Mouse (Mus musculus) frontal cortex, adult (tissue): ENCODE results near the gene Pgap3.

ENCODE experiments used
- ATAC-seq: cut with Nextera tagmentation; 2 replicates; pipeline ENCODE4 v1.9.2; 2017; ENCODE audit warnings: mild to moderate bottlenecking, moderate library complexity, mixed read lengths; ENCODE audit not compliant: low TSS enrichment

Gene Pgap3

DNA sequence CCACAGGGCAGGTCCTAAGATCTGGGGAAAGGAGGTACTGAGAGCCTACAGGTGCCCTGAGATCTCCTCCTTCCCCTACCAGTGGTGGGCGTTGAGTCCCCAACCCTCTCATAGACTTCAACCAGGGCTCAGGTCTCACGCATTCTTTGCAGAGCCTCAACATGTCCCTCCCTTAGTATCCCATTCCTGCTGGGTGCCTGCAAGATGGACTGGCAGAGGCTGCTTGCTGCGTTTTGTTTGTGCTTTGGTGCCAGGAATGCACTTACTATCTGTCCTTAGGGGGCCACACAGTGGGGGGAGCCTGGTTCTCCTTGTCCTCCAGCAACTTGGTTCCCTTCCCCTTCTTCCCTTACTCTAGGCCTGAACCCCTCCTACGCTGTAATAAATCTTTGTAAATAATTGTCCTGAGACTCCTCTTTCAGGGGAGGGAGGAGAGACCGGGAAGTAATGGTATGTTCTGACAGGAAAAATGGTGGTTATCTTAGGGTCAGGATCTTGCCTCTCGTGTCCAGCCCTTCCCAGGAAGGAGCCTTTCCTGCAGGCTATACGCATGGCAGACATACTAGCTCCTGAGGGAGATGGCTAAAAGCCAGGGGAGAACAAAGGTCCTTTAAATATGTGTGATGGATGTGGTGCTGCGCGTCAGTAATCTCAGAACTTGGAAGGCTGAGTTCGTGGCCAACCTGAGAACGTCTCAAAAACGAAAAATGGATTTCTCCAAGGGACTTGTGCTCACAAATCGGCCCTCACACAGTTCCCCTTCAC lies 42.7 kb downstream of the Pgap3 start:
- ATAC-seq: no peak

GRCm38 (mm10) chr11:98356625-98357394 lies 43.5 kb downstream of the Pgap3 start:
- no peak for ATAC-seq

- ATAC-seq: 0 out of 2 replicates have a peak, but pooled peaks have one; percentile 8
These were observed 44.5 kb downstream of the Pgap3 start for GRCm38 (mm10) chr11:98355732-98356299.

DNA sequence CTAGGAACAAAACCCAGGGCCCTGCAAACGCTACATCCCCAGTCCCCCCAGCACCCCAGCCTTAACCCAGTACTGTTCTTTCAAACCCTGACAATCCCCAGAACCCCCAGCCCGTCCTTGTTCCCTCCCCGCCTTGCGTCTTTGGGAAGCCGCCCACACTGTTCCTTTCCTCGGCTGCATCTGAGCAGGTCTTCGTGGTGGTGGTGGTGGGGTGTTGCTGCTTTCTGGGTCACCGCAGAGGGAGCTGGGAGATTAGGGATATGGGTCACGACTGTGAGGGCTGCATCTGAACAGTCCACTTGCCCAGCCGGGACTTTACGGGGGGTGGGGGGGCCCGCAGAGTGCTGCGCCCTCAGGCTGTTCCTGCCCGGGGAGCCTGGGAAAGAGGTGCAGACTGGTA lies 45.8 kb downstream of the Pgap3 start:
- peak; percentile 50 for ATAC-seq

- 0 out of 2 replicates have a peak, but pooled peaks have one; percentile 17 for ATAC-seq
These were observed 46.6 kb downstream of the Pgap3 start for GRCm38 (mm10) chr11:98353651-98354211.

DNA sequence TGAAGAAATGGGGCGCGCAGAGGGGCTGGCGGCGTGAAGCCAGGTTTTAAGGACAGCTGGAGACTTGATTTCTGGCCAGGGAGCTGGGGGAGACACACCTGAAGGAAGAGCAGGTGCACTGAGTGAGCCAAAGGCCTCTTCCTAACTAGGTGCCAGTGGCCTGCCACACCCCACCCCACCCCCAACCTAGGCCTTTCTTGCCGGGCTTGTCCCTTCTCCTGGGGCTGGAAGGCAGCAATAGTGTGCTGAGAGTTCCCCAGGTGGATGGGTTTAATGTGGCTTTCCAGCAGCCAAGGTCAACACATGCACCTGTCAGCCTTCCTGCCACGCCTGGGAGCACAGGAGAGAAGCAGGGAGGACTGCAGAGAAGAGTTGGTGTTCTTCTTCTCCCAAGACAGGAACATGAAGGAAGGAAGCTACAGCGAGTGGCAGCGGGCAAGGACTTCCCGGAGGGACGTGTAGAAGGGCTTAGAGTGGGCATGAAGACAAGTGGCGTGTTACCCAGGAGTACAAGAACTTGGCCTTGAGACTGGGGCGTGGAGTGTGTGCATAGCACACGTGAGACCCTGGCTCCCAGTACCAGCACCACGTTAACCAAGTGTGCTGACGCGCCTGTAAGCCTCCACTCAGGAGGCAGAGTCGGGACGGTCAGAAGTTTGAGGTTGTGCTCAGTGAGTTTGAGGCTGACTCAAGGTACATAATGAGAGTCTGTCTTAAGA lies 47.9 kb downstream of the Pgap3 start:
- ATAC-seq: no peak

GRCm38 (mm10) chr11:98349308-98349707 lies 51.0 kb downstream of the Pgap3 start:
- no peak for ATAC-seq

DNA sequence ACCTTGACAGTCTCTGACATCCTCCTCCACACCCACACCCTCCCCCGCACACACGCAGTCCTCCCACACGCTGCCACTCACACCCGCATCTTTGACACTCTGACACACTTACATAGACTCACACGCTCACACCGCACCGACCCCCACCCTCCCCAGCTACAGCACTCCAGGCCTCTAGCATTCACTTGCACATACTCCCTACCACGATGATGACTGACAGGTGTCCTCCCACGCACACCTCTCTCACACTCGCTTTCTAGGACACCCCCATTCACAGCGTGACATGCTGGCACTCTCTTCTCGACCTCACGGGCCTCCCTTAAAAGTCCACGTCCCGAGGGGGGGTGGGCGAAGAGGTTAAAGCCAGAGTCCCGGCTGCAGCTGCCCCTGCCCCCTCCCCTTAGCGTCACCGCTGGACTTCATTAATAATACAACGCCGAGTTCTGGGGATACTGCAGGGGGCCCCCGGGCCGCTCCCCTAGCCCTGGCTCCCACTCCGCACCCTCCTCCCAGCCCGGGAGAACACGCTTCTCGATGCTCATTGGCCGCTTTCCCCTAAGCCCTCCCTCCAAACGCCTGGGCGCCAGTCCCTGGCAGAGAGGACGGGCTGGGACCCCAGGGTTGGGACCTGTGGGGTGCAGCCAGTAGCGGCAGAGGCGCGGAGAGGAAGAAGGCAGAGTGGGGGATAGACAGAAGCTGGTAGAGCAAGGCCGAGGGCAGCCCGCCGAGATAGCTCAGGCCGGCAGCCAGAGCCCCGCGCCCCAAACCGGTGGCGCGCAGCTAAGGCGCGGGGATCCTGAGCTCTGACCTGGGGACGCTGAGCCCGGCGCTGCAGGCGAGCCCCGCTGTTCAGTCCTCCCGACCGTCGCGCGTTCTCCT lies 52.0 kb downstream of the Pgap3 start, which contains the start of gene Ppp1r1b:
TSS of gene Ppp1r1b (plus strand) at position 322 of the 879 bp plus-strand sequence.
- peak; percentile 67 for ATAC-seq

DNA sequence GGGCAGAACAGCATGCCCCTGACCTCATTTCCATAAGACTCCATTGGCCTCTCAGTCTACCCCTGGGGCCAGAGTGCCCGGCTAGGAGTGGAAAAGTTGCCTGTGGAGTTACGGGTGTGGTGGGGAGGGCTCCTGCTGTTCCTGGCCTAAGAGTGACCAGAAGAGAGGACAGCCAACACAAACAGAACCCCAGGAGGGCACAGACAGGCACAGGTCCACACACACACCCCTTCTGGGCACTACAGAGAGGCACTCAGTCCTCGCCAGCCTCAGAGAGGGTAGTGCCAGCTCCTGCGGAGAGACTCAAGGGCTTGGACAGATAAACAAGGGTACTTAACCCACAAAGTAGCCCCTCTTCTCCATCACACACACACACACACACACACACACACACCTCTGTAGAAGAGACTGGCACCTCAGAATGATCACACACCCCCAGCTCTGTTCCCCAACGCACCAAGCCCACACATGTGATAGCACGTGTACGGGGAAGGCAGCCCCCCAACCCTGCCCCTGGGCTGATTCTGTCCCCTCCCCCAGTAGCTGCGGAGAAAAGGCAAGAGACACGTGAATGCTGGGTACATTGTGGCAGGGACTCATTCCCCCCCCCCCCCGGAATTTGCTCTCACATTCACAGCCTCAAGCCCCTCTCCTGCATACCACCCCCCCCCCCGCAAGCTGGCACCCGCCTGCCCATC lies 52.8 kb downstream of the Pgap3 start:
- no peak for ATAC-seq

- ATAC-seq: no peak
These were observed 54.1 kb downstream of the Pgap3 start for GRCm38 (mm10) chr11:98346168-98346567.

- 0 out of 2 replicates have a peak, but pooled peaks have one; percentile 5 for ATAC-seq
These were observed 55.0 kb downstream of the Pgap3 start for GRCm38 (mm10) chr11:98345253-98345652.

GRCm38 (mm10) chr11:98342000-98342945 lies 58.0 kb downstream of the Pgap3 start:
- ATAC-seq: peak; percentile 48; the same call in 1 of the 2 replicates

DNA sequence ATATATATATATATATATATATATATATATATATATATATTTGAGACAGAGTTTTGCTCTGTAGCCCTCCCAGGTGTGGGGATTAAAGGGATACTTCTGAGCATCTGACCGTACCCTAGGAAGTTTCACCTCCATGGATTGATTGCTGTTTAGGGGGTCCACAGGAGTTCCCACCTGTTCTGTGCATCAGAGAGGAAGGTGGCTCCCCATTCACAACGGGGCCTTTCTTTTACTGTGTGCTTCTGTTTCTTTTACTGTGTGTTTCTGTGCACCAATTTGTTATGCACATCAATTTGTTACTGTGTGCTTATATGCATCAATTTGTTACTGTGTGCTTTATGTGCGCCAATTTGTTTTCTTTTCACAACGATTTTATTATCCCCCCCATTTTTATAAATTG lies 59.1 kb downstream of the Pgap3 start:
- ATAC-seq: no peak

DNA sequence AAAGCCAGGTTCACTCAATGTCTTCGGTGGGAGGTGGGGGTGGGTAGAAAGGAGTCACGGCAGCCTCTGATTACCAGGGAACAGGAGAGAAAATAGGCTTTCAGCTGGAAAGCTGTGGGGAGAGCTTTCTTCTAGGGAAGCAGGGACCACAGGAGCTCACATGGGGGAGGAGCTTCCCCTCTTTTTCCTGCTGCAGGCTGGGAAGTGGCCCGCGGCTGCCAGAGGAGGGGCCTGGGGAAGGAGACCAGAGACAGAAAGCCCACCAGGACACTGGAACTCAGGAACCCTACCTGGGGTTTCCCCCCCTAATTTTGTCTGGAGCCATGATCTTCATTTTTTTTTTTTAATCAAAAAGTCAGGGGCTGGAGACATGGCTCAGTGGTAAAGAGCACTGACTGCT lies 59.7 kb downstream of the Pgap3 start:
- ATAC-seq: no peak

DNA sequence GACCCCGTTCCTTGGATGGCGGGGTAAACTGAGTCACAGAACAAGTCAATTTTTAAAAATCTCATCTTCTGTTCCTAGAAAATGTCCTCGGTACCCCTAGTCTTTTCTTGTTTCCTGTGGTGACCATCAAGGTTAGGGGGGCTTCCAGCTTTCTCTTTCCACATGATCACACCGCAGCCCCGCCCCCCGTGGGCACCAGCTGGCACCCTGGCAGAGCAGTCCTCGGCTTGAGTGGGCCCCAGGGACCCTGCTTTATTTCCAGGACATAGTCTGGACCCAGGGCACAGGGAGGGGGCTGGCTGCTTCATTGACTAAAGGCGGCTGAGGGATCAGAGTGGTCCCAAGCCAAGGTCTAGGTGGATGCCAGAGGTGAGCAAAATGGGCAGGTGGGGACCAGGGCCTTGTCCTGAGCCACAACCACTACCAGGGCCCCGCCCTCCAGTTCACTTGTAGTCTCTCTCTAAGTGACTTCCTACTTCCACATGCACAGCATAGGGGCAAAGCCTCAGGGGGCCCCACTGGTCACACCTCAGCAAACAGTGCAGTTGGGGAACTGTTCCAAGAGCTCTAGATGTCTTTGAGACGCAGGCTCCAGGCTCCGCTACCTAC lies 60.5 kb downstream of the Pgap3 start:
- no peak for ATAC-seq

GRCm38 (mm10) chr11:98339071-98339501 lies 61.2 kb downstream of the Pgap3 start:
- ATAC-seq: no peak
